Mouse (Mus musculus) kidney, embryonic 14.5 days (tissue): Measurements from ENCODE around the gene Lipe. TPM values are rescaled to one million over a fixed set of nuclear protein-coding genes. Genes with fewer than 3 reads are reported as not detected.
"Not testable (repeated sequence)": the region's sequence is repeated elsewhere in the genome, so short reads cannot be mapped to it uniquely, and the experiment has no call there.

Source experiments
- ATAC-seq: fragments of 200-750 bp; cut with Nextera tagmentation; 2 replicates; pipeline ENCODE4 v1.8.0; 2017; ENCODE audit warnings: moderate number of reproducible peaks, mild to moderate bottlenecking, moderate TSS enrichment, moderate library complexity; ENCODE audit not compliant: low FRiP score, low TSS enrichment
- H3K27ac ChIP-seq: fragments of 300-500 bp; sonication (generic); 2 replicates; pipeline ENCODE4 v1.5.1; 2014; ENCODE audit warnings: low read depth, mild to moderate bottlenecking, low read length, moderate library complexity, mixed read lengths
- H3K27me3 ChIP-seq: fragments of 300-500 bp; sonication (generic); 2 replicates; pipeline ENCODE4 v1.6.1; 2014; ENCODE audit warnings: mild to moderate bottlenecking, low read length; ENCODE audit not compliant: control insufficient read depth, insufficient read depth
- H3K36me3 ChIP-seq: fragments of 300-500 bp; sonication (generic); 2 replicates; pipeline ENCODE4 v1.6.1; 2014; ENCODE audit warnings: low read length, mixed read lengths; ENCODE audit not compliant: control insufficient read depth, insufficient read depth
- H3K4me1 ChIP-seq: fragments of 300-500 bp; sonication (generic); 2 replicates; pipeline ENCODE4 v1.6.1; 2014; ENCODE audit warnings: low read length, mixed read lengths; ENCODE audit not compliant: control insufficient read depth, insufficient read depth
- H3K4me2 ChIP-seq: fragments of 300-500 bp; sonication (generic); replicated peaks from 2 replicates; pipeline ENCODE4 v1.6.1; 2014; ENCODE audit warnings: low read depth, mild to moderate bottlenecking, low read length
- H3K4me3 ChIP-seq: fragments of 300-500 bp; sonication (generic); 2 replicates; pipeline ENCODE4 v1.5.1; 2014; ENCODE audit warnings: mild to moderate bottlenecking, low read length
- H3K9ac ChIP-seq: fragments of 300-500 bp; sonication (generic); 2 replicates; pipeline ENCODE4 v1.6.1; 2014; ENCODE audit warnings: low read depth, mild to moderate bottlenecking, low read length, moderate library complexity
- H3K9me3 ChIP-seq: fragments of 300-500 bp; sonication (generic); 2 replicates; pipeline ENCODE4 v1.6.1; 2016; ENCODE audit warnings: low read length; ENCODE audit not compliant: control insufficient read depth
- WGBS: fragments of 180-500 bp; shearing (Covaris S2); extraction: QIAGEN DNeasy Blood & Tissue Kit; methylation state at CpG from one replicate; pipeline ENCODE4 v1.1.7; 2014; 5-methylcytosine and 5-hydroxymethylcytosine counted together
- polyA plus RNA-seq: library from polyadenylated mRNA; unstranded; fragments of >200 nt; fragmentation: Nextera tagmentation; extraction: Ambion mirVana; gene quantifications from 2 replicates; pipeline ENCODE4 v1.2.1, GENCODE M21; 2014

Gene Lipe
- polyA plus RNA-seq, 1 experiment from 2014 or later: 5.3 TPM

DNA sequence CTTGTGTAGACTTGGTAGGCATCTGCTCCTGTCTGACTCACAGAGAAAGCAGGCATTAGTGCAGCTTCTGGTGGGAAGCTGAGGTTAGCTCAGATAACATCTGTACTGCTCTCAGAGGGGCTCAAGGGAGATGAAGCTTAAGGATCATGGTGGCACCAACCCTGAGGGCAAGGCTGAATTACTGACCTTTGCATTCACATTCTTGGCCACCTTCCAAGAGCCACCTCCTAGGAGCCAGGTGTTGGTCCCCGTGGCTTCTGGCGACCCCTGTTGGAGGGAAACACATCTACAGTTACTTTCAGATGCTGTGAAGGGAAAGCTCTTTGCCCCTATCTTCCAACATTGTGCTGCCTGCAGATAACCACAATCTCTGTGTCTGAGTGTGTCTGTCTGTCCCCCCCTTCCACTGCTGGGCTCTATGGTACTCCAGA, 4.2 kb upstream of the Lipe start:
- WGBS: 5% methylated on average over 2 of the region's 2 CpGs
- no peaks in the 10 kb centered on the region for H3K27me3 ChIP-seq
- 0 out of 2 replicates have a peak overlapping the region, but pooled peaks have one; percentile 66 for H3K27ac ChIP-seq
- no peak overlapping the region for H3K4me2 ChIP-seq
- H3K4me1 ChIP-seq: no peaks in the 10 kb centered on the region; the same call in 1 of the 2 replicates
- no peaks in the 10 kb centered on the region for H3K36me3 ChIP-seq
- ATAC-seq: peak; percentile 73
- no peaks in the 10 kb centered on the region for H3K9me3 ChIP-seq
- H3K9ac ChIP-seq: no peak overlapping the region
- H3K4me3 ChIP-seq: no peak overlapping the region

DNA sequence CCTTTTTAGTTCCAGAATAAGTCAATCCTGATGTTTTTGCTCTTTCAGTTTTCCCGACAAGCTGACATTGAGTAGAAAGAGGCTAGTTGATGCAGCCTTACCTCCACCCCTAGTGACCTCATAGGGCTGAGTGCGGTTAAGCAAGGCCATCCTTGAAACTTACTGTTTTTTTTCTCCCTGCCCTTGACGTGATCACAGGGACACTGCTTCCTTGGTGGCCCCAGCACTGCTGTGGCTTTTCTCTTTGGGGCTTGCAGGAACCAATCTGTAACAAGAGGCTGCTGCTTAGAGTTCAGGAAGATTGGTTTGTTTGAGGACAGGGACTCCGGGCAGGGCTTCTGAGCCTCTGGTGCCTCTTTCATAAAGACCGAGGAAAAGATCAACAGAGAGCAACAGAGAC, 3.5 kb upstream of the Lipe start:
- WGBS: 41% methylated on average over 5 of the region's 5 CpGs
- Histone ChIP-seq H3K4me2 (no peak overlapping the region), H3K9me3 (no peaks in the 10 kb centered on the region), H3K9ac (no peak overlapping the region), H3K27me3 (no peaks in the 10 kb centered on the region), H3K36me3 (no peaks in the 10 kb centered on the region), H3K27ac (peak overlapping the region; percentile 66; the same call in 1 of the 2 replicates), H3K4me1 (no peaks in the 10 kb centered on the region; the same call in 1 of the 2 replicates), H3K4me3 (no peak overlapping the region)
- no peak for ATAC-seq

GRCm38 (mm10) chr7:25401551-25401950, 3.0 kb upstream of the Lipe start:
- 46% methylated on average over 2 of the region's 2 CpGs for WGBS
- peaks cover 3% of the 10 kb centered on the region; the same call in 1 of the 2 replicates for H3K4me1 ChIP-seq
- no peaks in the 10 kb centered on the region for H3K9me3 ChIP-seq
- H3K9ac ChIP-seq: no peak overlapping the region
- H3K27ac ChIP-seq: no peak overlapping the region
- H3K27me3 ChIP-seq: no peaks in the 10 kb centered on the region
- ATAC-seq: no peak
- H3K4me3 ChIP-seq: no peak overlapping the region
- H3K4me2 ChIP-seq: no peak overlapping the region
- H3K36me3 ChIP-seq: no peaks in the 10 kb centered on the region

DNA sequence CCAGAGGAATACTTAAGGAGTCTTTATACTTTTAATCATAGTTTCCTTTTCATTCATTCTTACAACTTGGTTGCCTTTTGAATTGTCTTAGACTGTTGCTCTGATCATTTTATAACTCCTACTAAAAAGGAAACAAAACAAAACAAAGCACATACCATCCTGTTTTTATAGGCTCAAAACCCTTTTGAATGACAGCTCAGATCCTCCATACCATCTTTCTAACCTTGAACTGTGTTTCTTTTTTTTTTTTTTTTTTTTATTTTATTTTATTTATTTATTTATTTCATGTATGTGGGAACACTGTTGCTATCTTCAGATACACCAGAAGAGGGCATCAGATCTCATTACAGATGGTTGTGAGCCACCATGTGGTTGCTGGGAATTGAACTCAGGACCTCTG, 518 bp upstream of the Lipe start:
- peaks cover 11% of the 10 kb centered on the region for H3K4me1 ChIP-seq
- not testable (repeated sequence) for ATAC-seq, H3K36me3 ChIP-seq, H3K27me3 ChIP-seq, H3K9me3 ChIP-seq, H3K4me3 ChIP-seq, H3K9ac ChIP-seq, H3K4me2 ChIP-seq, H3K27ac ChIP-seq

- WGBS: 87% methylated on average over 14 of the region's 14 CpGs
- Histone ChIP-seq H3K4me1 (peaks cover 17% of the 10 kb centered on the region), H3K36me3 (no peaks in the 10 kb centered on the region), H3K9ac (no peak overlapping the region), H3K27ac (no peak overlapping the region), H3K27me3 (no peaks in the 10 kb centered on the region), H3K4me2 (no peak overlapping the region), H3K4me3 (no peak overlapping the region), H3K9me3 (no peaks in the 10 kb centered on the region)
- ATAC-seq: peak; percentile 3; the same call in 1 of the 2 replicates
Measured at GRCm38 (mm10) chr7:25396621-25397020, 1.9 kb downstream of the Lipe start.

DNA sequence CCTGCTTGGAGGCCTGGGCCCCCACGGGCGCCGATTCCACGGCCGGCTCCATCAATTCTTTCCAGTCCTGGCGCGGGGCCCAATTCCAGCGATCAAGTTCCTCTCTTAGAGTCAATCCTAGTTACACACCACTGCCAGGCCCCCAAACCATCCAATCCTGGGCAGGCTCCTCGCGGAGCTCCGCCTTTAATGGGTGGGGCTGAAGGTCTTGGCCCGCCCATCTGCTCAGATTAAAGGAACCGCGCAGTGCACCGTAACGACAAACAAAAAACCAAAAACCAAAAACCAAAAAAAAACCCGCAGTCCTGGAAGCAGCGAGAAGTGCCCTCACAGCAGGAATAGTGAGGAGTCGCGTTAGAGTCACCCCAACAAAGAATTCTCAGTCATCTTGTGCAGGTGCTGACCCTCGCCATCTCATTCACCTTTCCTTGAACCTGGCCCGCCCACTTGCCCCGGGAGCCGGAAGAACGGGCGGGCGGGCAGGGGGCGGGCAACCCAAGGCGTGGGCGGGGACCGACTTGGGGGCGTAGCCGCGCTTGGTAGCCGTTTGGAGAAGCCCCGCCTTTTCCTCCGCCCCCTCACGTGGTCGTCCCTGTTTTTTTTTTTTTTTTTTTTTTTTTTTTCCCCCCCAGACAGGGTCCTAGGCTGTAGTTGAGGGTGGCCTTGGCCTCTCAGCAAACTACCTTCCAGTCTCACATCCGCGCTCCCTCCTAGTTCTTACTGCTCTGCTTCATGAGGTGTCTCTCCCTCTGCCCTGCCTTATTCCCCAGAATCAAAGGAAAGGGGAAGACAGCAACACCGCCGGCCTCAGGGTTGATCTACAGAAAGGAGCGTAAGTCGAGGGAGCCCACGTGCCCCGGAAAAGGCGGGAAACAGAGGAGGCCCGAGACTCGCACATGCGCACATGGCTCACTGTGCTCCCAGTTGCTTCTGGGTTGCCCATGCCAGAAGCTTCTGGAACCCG, 2.7 kb downstream of the Lipe start:
- Histone ChIP-seq H3K4me3 (peak overlapping the region; percentile 82), H3K27ac (peak overlapping the region; percentile 51; the same call in 1 of the 2 replicates), H3K4me2 (peak overlapping the region; percentile 80), H3K36me3 (no peaks in the 10 kb centered on the region), H3K9me3 (no peaks in the 10 kb centered on the region), H3K4me1 (peaks cover 17% of the 10 kb centered on the region), H3K27me3 (no peaks in the 10 kb centered on the region), H3K9ac (peak overlapping the region; percentile 65)
- ATAC-seq: peak; percentile 97
- 11% methylated on average over 45 of the region's 52 CpGs for WGBS

- H3K4me2 ChIP-seq: peak overlapping the region; percentile 80
- H3K4me3 ChIP-seq: peak overlapping the region; percentile 82
- H3K27me3 ChIP-seq: no peaks in the 10 kb centered on the region
- peaks cover 17% of the 10 kb centered on the region for H3K4me1 ChIP-seq
- under 1% methylated on average over 22 of the region's 22 CpGs for WGBS
- peak overlapping the region; percentile 65 for H3K9ac ChIP-seq
- peak overlapping the region; percentile 51; the same call in 1 of the 2 replicates for H3K27ac ChIP-seq
- no peaks in the 10 kb centered on the region for H3K9me3 ChIP-seq
- no peak; the same call in 1 of the 2 replicates for ATAC-seq
- no peaks in the 10 kb centered on the region for H3K36me3 ChIP-seq
Measured at GRCm38 (mm10) chr7:25395186-25395557, 3.3 kb downstream of the Lipe start.

GRCm38 (mm10) chr7:25394754-25395153, 3.8 kb downstream of the Lipe start:
- Histone ChIP-seq H3K36me3 (no peaks in the 10 kb centered on the region), H3K4me1 (peaks cover 17% of the 10 kb centered on the region), H3K9me3 (no peaks in the 10 kb centered on the region), H3K4me2 (peak overlapping the region; percentile 80), H3K9ac (peak overlapping the region; percentile 65; the same call in 1 of the 2 replicates), H3K27ac (0 out of 2 replicates have a peak overlapping the region, but pooled peaks have one; percentile 21), H3K27me3 (no peaks in the 10 kb centered on the region), H3K4me3 (peak overlapping the region; percentile 82)
- no peak for ATAC-seq
- 12% methylated on average over 7 of the region's 7 CpGs for WGBS
